Mouse (Mus musculus): ENCODE data around the gene Igfn1. TPM values are rescaled to one million over a fixed set of nuclear protein-coding genes. Genes with fewer than 3 reads are reported as not detected.
A peak's percentile ranks its signal among the peaks of the same experiment; 100 is the strongest.

Igfn1 gene
- polyA plus RNA-seq (2012) = not detected in 2 replicates

- TF ChIP-seq TAL1 (IDR thresholded peaks at IDR 0.05; ENCODE audit: low read length) (no peak), GATA1 (IDR thresholded peaks at IDR 0.05; ENCODE audit: low read length) (no peak)
- Histone ChIP-seq H3K9me3 (ENCODE audit: control insufficient read depth, low read length) (peaks cover 11% of the 10 kb centered on the region), H3K27me3 (ENCODE audit: control insufficient read depth) (peaks cover 50% of the 10 kb centered on the region), H3K4me1 (ENCODE audit: control insufficient read depth) (peaks cover 57% of the 10 kb centered on the region), H3K36me3 (ENCODE audit: control insufficient read depth) (peaks cover 10% of the 10 kb centered on the region), H3K4me3 (replicated peaks) (peak within 1 kb of the TSS; percentile 68)
These were observed at the start of gene Igfn1 for GRCm38 (mm10) chr1:136006292-136006748. Gene Igfn1 (minus strand): TSS chr1:136006342.

DNA sequence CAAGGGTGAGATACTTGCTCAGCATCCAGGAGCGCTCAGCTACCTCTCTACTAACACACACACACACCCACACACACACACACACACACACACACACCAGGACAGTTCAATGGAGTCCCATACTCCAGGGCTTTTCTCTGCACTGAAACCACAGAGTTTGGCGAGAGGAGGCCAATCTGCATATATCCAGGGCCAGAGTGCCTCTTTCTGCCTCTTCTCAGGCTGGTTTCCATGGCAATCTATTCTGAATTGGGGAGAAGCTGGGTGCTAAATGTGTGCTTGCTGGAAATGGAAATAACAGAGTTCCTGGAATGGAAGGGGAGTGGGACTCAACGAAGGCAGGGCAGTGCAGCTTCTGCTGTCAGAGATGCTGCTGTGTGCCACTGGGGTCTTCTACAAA lies 49.6 kb upstream of the Igfn1 start:
- Histone ChIP-seq H3K9me3 (ENCODE audit: control insufficient read depth, low read length) (no peaks in the 10 kb centered on the region; the same call in 1 of the 2 replicates), H3K27me3 (ENCODE audit: control insufficient read depth) (peaks cover 39% of the 10 kb centered on the region), H3K36me3 (ENCODE audit: control insufficient read depth) (no peaks in the 10 kb centered on the region), H3K4me3 (replicated peaks) (no peak overlapping the region), H3K4me1 (ENCODE audit: control insufficient read depth) (peaks cover 5% of the 10 kb centered on the region)
- TF ChIP-seq GATA1 (IDR thresholded peaks at IDR 0.05; ENCODE audit: low read length) (no peak), TAL1 (IDR thresholded peaks at IDR 0.05; ENCODE audit: low read length) (no peak)

DNA sequence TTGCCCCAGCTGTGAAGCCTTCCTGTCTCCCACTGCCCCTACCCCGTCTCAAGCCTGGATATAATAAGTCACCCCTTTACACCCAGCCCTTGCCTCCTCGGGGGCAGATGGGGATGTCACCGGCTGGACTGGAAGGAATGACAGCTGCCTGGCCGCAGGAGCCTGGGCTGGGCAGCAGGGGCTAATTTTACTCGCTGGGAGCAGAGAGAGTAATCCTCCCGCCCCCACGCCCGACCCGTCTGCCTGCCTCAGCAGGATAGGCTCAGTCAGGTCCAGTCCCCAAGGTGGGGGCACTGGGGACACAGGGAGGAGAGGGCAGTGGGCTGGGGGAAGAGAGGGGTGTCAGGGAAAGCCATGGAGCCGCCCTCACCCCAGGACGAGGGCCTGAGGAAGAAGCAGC lies 46.4 kb upstream of the Igfn1 start, which contains the start of gene Cacna1s:
Gene Cacna1s (plus strand): TSS at position 204 of the 400 bp plus-strand sequence.
- Histone ChIP-seq H3K36me3 (ENCODE audit: control insufficient read depth) (no peaks in the 10 kb centered on the region), H3K9me3 (ENCODE audit: control insufficient read depth, low read length) (no peaks in the 10 kb centered on the region; the same call in 1 of the 2 replicates), H3K27me3 (ENCODE audit: control insufficient read depth) (peaks cover 70% of the 10 kb centered on the region), H3K4me1 (ENCODE audit: control insufficient read depth) (peaks cover 7% of the 10 kb centered on the region), H3K4me3 (replicated peaks) (no peak within 1 kb of the TSS)
- TF ChIP-seq GATA1 (IDR thresholded peaks at IDR 0.05; ENCODE audit: low read length) (no peak), TAL1 (IDR thresholded peaks at IDR 0.05; ENCODE audit: low read length) (no peak)

- Histone ChIP-seq H3K4me1 (ENCODE audit: control insufficient read depth) (peaks cover 7% of the 10 kb centered on the region), H3K4me3 (replicated peaks) (no peak overlapping the region), H3K9me3 (ENCODE audit: control insufficient read depth, low read length) (no peaks in the 10 kb centered on the region; the same call in 1 of the 2 replicates), H3K36me3 (ENCODE audit: control insufficient read depth) (no peaks in the 10 kb centered on the region), H3K27me3 (ENCODE audit: control insufficient read depth) (peaks cover 80% of the 10 kb centered on the region)
- TF ChIP-seq GATA1 (IDR thresholded peaks at IDR 0.05; ENCODE audit: low read length) = no peak
- no peak for TF ChIP-seq TAL1 (IDR thresholded peaks at IDR 0.05; ENCODE audit: low read length)
These were observed 45.3 kb upstream of the Igfn1 start for GRCm38 (mm10) chr1:136051465-136051864.

DNA sequence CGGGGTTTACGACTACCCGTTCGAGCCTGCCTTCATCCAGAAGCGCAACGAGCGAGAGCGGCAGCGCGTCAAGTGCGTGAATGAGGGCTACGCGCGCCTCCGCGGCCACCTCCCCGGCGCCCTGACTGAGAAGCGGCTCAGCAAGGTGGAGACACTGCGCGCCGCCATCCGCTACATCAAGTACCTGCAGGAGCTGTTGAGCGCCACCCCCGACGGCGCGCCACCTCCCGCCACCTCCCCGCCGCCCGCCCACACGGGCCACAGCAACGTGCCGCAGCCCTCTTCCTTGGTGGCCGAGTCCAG lies 44.8 kb upstream of the Igfn1 start:
- TF ChIP-seq TAL1 (IDR thresholded peaks at IDR 0.05; ENCODE audit: low read length) = no peak
- TF ChIP-seq GATA1 (IDR thresholded peaks at IDR 0.05; ENCODE audit: low read length) = no peak
- H3K36me3 ChIP-seq (ENCODE audit: control insufficient read depth) = no peaks in the 10 kb centered on the region
- peaks cover 7% of the 10 kb centered on the region for H3K4me1 ChIP-seq (ENCODE audit: control insufficient read depth)
- H3K9me3 ChIP-seq (ENCODE audit: control insufficient read depth, low read length) = no peaks in the 10 kb centered on the region; the same call in 1 of the 2 replicates
- H3K27me3 ChIP-seq (ENCODE audit: control insufficient read depth) = peaks cover 81% of the 10 kb centered on the region
- H3K4me3 ChIP-seq (replicated peaks) = no peak overlapping the region

GRCm38 (mm10) chr1:136050312-136051012 lies 44.3 kb upstream of the Igfn1 start, which contains the start of gene Ascl5:
Gene Ascl5 (plus strand): TSS chr1:136050804.
- H3K36me3 ChIP-seq (ENCODE audit: control insufficient read depth) = no peaks in the 10 kb centered on the region
- H3K4me3 ChIP-seq (replicated peaks) = no peak within 1 kb of the TSS
- peaks cover 81% of the 10 kb centered on the region for H3K27me3 ChIP-seq (ENCODE audit: control insufficient read depth)
- H3K9me3 ChIP-seq (ENCODE audit: control insufficient read depth, low read length) = no peaks in the 10 kb centered on the region; the same call in 1 of the 2 replicates
- TF ChIP-seq GATA1 (IDR thresholded peaks at IDR 0.05; ENCODE audit: low read length) (no peak), TAL1 (IDR thresholded peaks at IDR 0.05; ENCODE audit: low read length) (no peak)
- H3K4me1 ChIP-seq (ENCODE audit: control insufficient read depth) = peaks cover 7% of the 10 kb centered on the region

DNA sequence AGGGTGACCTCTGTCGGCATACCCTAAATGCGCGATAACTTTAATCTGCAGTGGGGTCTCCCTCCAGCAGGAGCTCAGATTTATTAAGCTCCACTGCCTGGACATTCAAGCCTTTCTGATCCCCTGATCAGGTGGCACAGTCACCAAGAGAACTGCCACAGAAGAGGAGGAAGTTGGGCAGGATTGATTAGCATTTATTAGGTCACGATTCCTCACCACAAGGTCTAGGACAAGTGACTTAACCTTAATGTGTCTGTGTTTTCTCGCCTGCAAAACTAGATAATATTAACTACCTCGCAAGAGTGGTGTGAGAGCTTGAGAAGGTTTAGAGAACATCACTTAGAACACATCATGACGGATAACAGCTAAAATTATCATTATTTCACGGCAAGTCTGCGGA lies 41.8 kb upstream of the Igfn1 start:
- H3K36me3 ChIP-seq (ENCODE audit: control insufficient read depth) = no peaks in the 10 kb centered on the region
- peaks cover 91% of the 10 kb centered on the region for H3K27me3 ChIP-seq (ENCODE audit: control insufficient read depth)
- no peaks in the 10 kb centered on the region; the same call in 1 of the 2 replicates for H3K9me3 ChIP-seq (ENCODE audit: control insufficient read depth, low read length)
- H3K4me3 ChIP-seq (replicated peaks) = no peak overlapping the region
- TF ChIP-seq TAL1 (IDR thresholded peaks at IDR 0.05; ENCODE audit: low read length) = no peak
- TF ChIP-seq GATA1 (IDR thresholded peaks at IDR 0.05; ENCODE audit: low read length) = no peak
- peaks cover 9% of the 10 kb centered on the region for H3K4me1 ChIP-seq (ENCODE audit: control insufficient read depth)

- H3K9me3 ChIP-seq (ENCODE audit: control insufficient read depth, low read length) = no peaks in the 10 kb centered on the region; the same call in 1 of the 2 replicates
- TF ChIP-seq GATA1 (IDR thresholded peaks at IDR 0.05; ENCODE audit: low read length) (no peak), TAL1 (IDR thresholded peaks at IDR 0.05; ENCODE audit: low read length) (no peak)
- peaks cover 9% of the 10 kb centered on the region for H3K4me1 ChIP-seq (ENCODE audit: control insufficient read depth)
- no peaks in the 10 kb centered on the region for H3K36me3 ChIP-seq (ENCODE audit: control insufficient read depth)
- H3K27me3 ChIP-seq (ENCODE audit: control insufficient read depth) = peaks cover 91% of the 10 kb centered on the region
- no peak overlapping the region for H3K4me3 ChIP-seq (replicated peaks)
These were observed 41.3 kb upstream of the Igfn1 start for GRCm38 (mm10) chr1:136047432-136047831.

DNA sequence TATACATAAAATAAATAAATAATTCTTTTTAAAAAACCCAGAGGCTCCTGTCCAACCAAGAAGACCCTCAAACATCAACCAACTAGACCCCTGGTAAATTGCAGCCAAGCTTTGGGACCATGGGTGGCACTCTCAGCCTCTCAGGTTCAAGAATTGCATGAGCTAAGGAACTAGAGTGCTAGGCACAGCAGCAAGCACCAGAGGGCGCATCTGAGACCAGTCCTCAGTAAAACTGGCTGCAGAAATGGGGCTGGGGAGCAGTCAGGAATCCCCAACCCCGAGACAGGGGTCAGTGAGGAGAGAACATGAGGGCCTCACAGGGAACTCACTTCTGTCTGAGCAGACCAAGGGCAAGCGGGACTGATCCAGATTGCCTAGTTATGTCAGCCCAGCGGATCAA lies 39.6 kb upstream of the Igfn1 start:
- TF ChIP-seq GATA1 (IDR thresholded peaks at IDR 0.05; ENCODE audit: low read length) (no peak), TAL1 (IDR thresholded peaks at IDR 0.05; ENCODE audit: low read length) (no peak)
- peaks cover 4% of the 10 kb centered on the region for H3K4me1 ChIP-seq (ENCODE audit: control insufficient read depth)
- no peaks in the 10 kb centered on the region for H3K36me3 ChIP-seq (ENCODE audit: control insufficient read depth)
- H3K4me3 ChIP-seq (replicated peaks) = no peak overlapping the region
- no peaks in the 10 kb centered on the region for H3K9me3 ChIP-seq (ENCODE audit: control insufficient read depth, low read length)
- peaks cover 89% of the 10 kb centered on the region for H3K27me3 ChIP-seq (ENCODE audit: control insufficient read depth)

Data from erythroblast, embryonic 14.5 days (primary cell).